Mouse (Mus musculus) kidney, postnatal 36 days (tissue): Measurements from ENCODE around the gene Samsn1.

Experiments
- DNase-seq, 2 experiments: peaks; one replicate each; pipeline ENCODE4 v3.0.0; 2021 to 2022; ENCODE audit warnings: mixed read lengths in 2 of 2

The Samsn1 gene

DNA sequence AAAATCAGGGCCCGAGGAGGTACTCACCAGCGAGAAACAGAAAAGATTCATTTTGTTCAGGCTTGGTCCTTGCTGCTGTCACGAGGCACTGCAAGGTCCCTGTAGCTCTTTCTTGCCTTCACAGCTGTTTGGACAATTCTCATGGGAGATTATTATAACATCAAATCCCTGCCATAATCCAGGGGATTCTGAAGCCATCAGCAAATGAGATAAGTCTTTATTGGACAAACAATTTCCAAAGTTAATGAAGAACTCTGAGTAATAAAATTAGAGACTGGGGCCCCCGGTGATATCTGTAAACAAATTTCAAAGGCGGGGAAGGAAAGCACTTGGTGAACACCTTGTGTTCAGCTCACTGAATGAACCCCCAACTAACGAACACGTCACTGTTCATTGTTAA is at the start of gene Samsn1:
Samsn1 (minus strand) TSS at position 101 of the 400 bp plus-strand sequence.
- DNase-seq: no peak

DNA sequence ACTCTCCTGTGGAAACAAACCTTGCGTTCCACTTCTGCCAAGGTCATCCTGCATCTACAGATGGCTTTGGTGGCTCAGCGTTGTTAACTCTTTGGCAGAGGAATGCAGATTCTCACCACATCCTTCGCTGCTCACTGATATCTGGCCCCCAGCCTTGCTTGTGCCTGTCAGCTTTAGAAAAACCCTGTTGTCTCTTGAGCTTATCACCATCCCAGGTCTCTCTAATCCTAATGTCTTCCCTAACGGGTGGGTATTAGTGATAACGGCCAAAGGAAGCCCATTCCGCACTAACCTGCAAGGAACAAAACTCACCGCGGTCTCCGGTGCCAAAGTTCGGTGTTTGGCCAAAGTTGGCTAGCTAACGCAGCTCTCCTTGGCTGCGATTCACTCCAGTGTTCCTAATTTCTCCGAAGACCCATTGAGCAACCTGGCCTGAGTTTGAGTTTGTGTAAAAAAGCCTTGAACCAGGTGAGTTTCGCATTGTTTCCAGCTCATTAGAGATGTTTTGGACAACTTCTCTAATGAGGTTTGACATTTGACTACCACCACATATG is 44.1 kb upstream of the Samsn1 start:
- DNase-seq: no peak

DNA sequence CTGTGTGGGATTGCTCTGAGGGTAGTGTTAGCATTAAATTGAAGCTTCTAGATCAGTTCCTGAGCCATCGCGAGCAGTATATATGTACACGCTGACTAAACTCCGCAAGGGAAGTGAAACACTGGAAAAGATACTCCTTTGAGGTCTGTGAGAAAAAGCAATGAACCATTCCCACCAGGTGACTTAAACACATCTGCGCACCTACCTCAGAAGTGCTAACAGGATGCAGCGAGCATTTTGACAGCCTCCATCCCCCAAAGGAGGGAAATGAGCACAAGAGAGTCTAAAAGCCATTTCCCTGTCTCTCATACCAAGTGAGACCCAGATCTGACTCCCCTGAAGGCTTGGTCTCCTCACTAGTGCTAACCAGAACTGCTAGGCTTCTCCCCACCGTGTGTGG is 32.9 kb upstream of the Samsn1 start:
- DNase-seq: no peak

DNA sequence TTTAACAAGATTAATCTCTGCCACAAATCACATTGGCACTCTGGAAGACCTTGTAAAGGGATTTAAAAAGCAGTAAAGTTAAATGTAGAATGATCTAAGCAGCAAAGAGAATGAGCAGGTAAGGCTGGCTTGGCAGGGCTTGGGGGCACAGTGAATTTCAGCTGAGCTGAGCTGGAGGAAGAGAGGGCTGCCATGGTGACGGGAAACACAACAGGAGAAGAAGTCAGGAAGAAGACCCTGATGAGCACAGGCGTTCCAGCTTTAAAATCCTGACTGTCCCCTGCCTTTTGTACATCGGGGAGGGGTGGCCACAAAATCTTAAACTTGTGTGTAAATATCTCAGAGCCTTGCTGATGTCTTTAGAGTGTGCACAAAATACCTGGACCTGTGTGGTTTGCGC is 32.0 kb upstream of the Samsn1 start:
- DNase-seq: no peak

DNA sequence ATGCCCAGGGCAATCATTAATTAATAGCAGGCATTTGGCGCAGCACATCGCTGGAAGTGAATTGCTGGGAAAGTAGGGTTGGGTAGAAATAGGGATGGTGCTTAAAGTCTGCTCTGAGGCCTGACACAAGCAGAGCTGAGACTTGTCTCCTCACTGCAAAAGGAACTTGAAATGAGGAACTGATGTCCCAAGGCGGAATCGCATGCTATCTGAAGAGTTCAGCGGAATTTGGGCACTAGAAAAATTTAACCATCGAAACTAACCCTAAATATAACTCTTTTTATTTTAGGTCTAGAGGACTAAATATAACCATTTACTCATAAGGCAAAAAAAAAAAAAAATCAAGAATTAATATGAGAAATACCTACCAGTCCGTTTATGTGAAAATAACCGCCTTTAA is 31.5 kb upstream of the Samsn1 start:
- DNase-seq: no peak

DNA sequence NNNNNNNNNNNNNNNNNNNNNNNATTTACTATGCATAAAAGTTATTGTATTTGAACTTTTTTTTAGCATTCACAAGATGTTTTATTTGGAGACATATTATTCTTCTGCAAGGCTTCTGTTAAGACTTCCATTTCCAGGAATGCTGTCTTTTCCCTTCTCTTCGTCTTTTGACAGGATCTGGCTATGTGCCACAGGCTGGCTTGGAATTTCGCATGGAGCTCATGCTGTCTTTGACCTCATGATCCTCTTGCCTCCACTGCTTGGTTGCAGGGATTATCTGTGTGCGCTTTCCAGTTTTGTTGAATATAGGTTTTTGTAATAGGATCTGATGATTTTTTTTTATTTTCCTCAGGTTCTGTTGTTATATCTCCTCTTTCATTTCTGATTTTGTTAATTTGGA is 25.0 kb upstream of the Samsn1 start:
- DNase-seq: no peak

DNA sequence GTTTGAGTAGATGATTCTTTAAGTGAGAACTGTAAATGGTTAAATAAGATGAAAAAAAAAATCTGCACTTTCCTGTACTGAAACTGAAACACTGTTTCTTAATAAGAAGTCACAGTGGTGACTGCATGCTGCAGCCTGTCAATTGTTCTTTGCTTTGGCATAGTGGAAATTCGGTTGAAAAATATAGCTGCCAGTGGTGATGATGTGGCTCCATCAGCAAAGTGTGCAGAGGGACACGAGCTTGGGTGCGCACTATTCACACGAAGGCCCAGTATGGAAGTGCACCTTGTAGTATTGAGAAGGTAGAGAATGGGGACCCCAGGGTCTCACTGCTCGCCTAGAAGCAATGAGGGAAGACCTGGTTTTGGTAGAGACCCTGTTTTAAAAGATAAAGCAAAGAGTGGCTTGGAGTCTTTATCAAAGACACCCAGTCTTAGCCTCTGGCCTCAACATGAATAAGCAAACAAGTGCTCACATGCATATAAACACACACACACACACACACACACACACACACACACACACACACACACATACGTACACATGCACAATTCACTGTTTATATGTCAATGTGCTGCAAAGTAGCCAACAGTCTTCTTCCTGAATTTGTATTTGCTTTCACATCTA is 18.4 kb upstream of the Samsn1 start:
- no peak for DNase-seq

DNA sequence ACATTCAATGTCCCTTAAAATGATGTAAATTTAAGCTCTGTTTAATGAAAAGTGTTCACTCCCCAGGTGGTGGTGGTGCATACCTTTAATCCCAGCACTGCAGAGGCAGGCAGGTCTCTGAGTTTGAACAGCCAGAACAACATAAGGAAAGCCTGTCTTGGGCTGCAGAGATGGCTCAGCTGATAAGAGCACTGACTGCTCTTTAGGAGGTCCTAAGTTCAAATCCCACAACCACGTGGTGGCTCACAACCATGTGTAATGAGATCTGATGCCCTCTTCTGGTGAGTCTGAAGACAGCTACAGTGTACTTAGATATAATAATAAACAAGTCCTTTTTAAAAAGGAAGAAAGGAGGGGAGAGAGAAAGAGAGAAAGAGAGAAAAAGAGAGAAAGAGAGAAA is 2.9 kb downstream of the Samsn1 start:
- no peak for DNase-seq

DNA sequence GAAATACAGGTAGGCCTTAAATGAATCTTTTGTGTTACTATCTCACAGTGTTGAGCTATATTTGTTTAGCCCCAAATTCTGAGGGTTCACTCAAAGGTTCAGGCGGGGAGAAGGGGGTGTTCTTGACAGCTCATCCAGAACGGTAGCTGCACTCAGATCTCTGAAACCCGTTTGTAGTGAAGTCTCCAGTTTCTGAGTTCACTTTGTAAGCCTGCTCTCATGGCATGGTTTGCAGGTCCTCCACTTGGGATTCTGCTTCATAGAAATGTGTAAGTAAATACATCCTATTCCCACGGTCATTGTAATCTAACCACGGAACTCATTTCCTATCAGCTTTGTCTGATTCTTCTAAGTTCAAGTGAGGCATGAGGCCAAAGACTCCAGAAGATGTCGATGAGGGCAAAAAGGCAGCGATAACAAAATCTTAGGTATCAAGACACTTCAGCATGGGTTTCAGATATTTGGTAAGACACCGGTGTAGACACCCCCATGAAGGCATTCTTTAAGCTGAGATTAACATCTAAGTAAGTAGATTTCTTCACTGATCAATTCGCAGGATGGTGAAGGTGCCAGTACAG is 18.2 kb downstream of the Samsn1 start:
- no peak for DNase-seq

DNA sequence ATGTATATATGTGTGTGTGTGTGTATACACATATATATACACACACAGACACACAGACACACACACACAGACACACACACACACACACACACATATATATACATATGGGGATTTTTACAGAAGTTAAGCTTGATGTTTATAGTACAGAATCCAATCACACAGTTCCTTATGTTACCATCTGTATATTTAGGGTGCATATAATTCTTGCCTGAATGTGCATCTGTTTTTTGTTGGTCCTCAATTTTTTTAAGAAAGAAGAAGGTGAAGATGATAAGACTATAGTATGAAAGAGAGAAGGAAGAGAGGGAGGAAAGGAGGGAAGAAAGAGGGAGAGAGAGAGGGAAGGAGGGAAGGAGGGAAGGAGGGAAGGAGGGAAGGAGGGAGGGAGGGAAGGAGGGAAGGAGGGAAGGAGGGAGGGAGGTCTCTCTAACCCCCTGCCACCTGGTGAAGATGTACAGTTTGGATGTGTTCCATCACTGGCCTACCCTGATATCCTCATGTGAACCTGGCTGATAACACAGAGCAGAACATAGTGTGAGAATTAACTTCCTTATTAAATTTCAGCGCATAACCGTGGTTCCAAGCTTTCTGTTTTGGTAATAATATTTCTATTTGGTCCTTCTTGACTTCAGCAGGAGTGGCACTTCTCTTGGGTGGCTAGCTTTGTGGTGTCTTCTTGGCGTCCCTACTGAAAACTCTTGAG is 19.1 kb downstream of the Samsn1 start:
- no peak for DNase-seq

DNA sequence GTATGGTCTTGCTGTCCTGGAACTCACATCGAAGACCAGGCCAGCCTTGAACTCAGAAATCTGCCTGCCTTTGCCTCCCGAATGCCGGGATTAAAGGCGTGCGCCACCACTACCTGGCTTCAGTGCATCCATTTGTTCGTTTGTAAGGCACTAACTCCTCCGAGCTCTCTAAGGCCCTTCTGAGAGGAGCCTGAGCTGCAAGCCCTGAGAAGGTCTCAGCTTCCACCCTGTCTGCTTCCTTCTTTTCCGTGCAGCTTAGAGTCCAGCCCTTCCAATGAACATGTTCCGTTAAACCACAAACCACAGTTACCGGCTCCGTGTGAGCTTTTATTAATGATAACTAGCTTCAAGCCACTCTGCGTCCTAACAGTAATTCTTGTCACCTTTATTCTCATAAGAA is 19.8 kb downstream of the Samsn1 start:
- DNase-seq: no peak

DNA sequence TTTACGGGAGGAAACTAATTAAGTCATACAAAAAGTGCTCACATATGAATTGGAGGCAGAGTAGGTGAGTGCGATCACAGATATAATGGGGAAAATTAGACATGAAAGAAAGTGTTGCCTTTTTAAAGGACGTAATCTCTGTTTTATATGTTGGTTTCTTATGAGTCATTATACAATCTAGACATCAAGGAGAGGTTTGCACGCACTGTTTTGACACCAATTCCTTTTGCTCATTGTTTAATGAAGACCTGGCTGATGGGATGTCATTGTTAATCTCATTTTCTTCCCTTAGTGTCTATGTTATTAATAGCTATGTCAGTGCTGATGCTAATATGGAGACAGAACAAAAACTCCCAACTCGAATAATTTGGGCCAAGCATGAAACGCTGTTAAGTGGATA is 20.3 kb downstream of the Samsn1 start:
- no peak for DNase-seq

DNA sequence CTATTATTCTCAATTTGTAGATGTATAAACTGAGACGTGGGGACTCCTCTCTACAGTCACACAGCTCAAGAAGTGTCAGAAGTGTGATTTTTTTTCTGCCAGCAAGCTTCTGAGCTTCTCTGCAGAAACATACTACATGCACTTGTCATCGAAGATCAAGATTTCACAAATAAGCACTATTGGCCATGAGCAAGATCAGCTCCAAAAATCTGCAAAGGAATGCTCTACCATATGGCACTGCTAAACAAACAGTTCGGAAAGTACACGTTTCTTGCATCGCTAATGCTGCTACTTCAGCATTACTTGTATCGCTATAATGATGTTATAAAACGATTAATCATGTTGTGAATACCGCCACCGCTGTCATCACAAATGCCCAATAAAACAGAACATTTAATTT is 22.0 kb downstream of the Samsn1 start:
- no peak for DNase-seq

DNA sequence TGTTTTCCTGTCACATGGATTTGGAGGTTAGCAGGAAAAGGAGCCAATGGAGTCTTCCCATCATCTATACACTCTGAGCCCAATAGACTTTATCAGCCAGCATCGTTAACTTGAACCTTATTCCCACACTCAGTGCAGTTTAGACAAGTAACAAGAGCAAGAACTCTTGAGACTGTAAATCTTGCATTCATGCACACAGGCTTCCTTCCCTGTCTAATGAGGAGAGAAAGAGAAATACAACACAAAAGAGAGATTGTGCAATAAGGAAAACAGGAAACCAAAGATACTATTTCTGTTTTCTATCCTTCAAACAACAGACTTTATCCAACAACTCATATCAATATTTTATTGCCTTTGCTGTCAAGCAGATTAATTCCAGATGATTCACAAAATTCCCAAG is 31.9 kb downstream of the Samsn1 start:
- DNase-seq: no peak

DNA sequence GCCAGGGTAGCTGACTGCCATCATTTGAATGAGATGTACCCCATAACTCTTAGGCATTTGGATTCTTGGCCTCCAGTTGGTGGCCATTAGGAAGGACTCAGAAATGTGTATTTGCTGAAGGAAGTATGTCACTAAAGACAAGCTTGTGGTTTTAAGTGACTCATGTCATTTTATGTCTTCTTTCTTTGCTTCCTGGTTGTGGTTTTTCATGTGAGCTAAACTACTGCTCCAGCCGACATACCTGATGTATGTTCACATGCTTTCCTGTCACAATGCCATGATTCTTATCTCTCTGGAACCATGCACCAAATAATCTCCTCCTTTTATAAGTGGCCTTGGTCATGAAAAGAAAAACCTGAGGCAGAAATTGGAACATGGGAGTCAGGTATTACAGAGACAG is 38.2 kb downstream of the Samsn1 start:
- no peak for DNase-seq

DNA sequence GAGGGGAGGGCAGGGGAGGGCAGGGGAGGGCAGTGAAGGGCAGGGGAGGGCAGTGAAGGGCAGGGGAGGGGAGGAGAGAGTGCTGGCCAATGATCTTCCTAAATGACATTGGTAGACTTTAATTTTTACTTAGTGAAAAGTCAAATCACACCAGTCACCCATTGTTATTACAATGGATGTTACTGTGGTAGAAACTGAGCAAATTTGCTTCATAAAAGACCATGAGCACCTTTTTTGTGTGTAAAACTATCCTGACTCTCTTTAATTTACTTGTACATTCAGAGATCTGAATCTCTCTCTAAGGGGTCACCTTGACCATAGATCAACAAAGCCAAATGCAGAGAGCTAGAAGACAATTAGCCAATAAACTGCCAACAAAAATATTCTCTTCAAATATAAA is 42.7 kb downstream of the Samsn1 start:
- no peak for DNase-seq

DNA sequence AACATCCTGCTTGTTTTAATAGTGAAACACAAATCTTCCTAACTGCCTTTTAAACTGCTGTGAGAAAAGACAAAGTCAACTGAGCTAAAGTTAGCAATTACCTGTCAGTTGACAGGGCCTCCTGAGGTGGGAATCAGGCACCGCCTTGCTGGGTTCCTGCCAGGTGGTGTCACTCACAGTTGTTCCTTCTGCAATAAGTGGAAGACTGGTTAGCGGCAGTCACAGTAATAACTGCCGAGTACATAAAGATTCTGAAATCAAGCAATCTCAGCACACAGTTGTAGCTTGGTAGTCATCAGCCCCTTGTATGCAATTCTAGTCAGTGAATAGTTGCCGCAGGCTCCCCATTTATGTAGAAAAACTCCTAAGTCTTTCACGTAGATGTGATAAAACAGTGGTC is 44.3 kb downstream of the Samsn1 start:
- peak in 1 of 2 experiments; percentile 15 for DNase-seq

DNA sequence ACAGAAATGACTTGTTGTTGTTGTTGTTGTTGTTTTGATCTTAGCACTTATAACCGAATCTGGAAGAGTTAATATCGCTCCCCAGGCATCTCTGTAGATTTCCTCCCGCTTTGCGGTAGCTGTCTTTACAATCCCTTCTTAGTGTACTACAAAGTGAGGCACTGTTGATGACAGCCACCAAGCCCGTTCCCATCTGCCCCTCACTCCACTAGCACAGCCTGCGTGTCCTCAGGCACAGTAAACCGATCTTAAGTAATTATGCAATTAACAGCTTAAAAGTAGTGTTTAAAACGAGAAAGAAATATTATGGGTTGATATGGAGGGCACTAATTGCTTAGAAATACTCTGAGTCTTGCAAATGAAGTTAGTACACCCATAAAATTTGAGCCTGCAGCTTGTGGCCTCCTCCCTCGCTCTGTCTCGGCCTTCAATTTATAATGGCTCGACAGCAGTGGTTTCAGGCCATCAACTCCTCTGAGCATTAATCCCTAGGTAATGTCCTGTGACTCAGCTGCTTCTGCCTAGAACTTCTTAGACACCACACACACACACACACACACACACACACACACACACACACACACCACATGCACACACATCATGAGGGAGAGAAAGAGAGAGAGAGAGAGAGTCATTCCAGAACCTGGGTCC is 46.3 kb downstream of the Samsn1 start:
- DNase-seq: no peak

DNA sequence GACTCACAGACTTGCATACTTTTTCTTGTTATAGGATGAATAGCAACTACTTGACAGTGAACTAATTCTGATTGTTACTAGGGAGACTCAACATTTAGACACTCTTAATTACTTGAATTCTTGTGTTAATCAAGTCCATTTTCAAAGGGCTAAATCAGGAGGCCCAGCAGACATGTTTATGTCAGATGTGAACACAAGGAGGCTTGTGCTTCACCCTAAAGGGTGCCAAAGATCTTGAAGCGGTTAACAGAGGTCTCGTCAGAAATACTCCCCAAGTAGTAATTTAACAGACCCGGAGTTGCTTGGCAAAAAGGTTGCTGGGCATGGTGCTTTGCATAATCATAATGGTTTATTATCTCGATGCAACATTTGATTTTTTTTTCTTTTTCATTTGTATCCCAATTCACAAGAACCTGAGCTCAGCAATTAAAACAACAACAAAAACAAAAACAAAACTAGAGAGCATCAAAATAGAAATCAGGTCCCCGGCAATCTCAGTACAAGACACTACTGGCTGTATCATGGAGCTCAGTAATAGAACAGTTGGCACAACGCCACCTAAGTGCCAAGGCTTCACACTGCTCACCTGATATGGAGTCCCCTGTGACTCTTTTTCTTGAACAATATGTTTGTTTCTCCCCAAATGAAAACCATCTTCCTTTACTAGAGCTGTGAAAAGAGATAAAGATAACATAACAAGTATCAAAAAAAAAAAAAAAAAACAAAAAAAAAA is 51.6 kb downstream of the Samsn1 start:
- no peak for DNase-seq

DNA sequence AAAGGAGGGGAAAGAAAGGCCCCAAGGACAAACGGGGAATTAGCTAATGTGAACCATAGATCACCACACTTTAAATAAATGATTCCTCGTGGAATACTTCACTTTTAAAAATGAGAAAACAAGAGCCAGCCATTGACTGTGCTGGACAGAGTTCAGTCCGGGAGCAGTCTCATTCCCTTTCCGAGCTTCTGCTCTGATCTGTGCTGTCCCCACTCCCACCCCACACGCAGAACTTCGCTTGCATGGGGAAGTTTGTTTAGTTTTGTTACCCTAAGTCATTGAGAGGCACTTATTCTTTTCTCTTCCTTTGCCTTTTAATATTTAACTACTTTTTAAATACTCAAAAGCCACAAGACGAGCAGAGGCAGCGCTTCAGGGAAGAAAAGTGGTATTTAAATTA is 60.1 kb downstream of the Samsn1 start:
- no peak for DNase-seq

DNA sequence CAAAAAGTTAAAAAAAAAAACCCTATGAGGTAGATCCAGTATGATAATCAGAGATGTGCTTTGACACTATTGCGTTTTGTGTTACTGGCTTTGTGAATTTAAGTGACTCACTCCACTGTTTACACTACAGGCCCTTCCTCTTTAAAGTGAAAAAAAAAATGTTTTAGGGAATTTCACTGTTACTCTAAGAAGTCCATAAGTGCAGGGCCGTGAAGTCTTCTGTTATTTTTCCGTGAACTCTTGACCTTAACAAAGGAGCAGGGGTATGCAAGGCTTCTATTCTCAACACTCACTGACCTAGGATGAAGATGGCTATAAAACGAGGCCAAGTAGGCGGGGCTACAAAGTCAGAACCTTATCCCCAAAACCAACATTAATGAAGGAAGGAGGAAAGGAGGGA is 60.6 kb downstream of the Samsn1 start:
- DNase-seq: no peak

DNA sequence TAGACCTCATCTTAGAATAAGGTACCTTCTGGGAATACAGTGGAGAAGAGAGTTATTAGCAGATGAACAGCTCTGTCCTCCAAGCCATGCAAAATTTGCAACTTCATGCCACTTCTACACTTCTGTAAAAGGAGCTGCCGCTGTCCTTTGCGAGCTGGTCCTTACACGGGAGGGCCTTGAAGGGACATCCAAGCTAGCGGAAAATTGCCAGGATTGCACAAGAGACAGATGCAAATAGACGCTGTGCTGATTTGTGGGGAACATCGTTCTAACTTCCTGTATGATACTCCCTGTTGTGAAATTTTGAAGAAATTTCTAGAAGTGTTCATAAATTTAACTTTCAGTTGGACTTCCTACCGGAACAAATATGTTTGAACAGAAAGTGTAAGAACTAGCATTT is 61.0 kb downstream of the Samsn1 start:
- DNase-seq: peak; percentile 32 to 37

DNA sequence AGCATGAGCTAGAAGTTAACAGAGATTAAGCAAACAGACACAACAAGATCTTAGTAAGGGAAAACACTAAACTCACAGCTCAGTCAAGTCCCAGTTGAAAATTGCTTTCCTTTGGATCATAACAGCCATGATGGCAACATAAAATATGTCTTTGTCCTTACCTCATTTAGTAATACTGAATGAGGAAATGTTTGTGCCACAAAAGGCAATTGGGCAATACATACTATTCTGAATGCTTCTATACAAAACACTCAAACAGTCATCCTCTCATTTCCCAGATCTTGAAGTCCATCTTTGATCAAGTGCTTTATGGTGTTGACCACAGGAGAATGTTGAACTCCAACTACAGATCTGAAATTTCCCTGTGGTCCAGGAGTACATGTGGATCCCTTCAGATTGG is 88.7 kb downstream of the Samsn1 start:
- no peak for DNase-seq
